Mouse (Mus musculus) Muller cell, postnatal 12 days (primary cell): ENCODE measurements at regions not wholly inside any gene's neighbourhood (a gene's known extent, or its start where the extent isn't known, plus 50 kb on each side); places are given as distances from the start of the nearest gene placed in this dataset.

Experiments
- DNase-seq: peaks from one replicate; pipeline ENCODE4 v3.0.0-alpha.2; 2015; ENCODE audit errors: inconsistent ontology term

DNA sequence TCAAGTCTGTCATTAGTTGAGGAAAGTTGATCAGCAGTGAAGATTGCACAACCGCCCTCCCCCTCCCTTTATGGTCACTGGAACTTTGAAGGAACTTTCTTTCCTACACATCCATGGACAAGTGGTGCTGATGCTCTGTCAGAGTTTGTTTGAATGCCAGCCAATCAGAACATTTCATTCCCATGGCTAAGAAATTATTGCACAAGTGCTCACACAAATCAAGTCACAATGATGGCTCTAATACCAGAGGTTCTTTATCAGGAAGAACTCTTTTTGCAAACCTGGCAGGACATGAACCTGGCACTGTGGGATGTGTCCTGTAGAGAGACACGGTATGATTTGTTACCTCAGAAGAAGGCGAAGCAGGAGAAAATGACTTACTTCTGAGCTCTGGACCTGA is 54.3 kb upstream of the Spry2 start:
- DNase-seq, result no peak

- DNase-seq, result no peak
These were observed 58.5 kb upstream of the Spry2 start for GRCm38 (mm10) chr14:105955082-105955481.

GRCm38 (mm10) chr14:105956796-105957195 is 60.2 kb upstream of the Spry2 start:
- no peak for DNase-seq

DNA sequence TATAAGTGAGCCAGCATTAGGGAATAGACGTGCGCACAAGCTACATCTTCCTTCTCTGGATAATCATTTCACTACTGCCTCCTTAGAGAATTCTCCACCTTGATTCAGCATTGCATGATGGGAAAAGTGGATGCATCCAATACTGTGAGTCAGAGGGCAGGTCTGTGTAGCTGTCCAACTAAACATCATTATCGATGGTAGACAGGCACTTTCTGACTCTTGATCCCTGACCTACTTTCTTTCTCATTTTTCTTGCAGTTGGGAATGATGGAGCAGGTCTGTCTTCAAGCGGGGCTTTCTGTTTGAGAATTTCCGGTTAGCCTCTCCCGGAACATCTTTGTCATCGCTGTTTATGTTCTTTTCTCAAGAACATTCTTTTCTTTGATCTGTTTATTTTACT is 61.4 kb upstream of the Spry2 start:
- DNase-seq, result no peak

DNA sequence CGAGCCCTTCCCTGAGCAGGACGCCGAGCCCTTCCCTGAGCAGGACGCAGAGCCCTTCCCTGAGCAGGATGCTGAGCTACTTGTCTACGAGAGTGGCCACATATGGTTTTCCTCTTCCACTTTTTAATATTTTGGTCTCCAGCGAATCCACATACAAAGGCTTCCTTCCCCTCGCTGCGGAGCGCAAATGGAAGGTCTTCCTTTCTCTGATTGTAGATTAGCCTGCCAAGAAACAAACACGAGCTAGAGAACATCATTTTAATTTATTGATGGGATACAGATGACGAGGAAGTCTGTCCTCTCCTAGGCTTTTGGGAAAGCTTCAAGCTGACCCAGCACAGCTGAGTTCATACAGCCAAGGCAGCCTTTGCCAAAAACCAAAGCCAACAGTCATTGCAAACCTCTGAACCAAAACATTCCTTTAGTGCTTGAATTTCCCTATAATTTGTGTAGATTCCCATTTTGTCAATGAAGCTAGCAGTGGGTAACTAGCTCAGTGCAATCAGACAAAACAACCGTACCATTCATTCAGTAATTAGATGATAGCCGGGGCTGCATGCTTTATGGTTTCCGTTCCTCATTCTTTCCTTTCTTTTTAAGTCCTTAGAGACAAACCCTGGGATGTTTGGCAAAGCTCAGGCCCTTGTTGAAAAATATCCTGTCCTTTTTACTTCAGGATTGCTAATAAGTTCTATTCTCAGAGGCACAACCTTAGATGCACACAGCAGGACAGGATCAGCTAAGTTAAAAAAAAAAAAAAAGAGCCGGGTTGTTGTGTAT is 83.1 kb upstream of the Spry2 start:
- DNase-seq, result peak; percentile 96

GRCm38 (mm10) chr14:105980324-105980680 is 83.7 kb upstream of the Spry2 start:
- DNase-seq, result no peak

DNA sequence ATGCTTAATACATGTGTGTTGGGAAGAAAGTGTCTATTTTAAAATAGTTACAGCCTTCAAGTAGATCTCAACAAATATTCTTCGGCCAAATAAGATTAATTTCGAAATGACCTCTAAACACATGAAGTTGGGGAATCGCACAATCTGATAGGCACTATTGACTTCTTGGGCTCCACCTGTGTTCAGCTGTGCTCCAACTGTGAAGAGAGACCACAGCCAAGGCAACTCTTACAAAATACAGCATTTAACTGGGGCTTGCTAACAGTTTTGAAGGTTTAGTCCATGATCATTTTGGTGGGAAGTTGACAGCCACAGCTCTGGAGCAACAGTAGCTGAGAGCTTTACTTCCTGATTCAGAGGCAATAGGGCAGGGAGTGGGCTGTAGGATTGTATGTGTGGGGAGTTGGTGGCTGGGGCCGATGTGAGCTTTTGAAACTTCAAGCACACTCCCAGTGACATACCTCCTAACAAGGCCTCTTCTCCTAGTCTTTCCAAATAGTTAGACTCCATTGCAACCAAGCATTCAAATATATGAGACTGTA is 90.8 kb upstream of the Spry2 start:
- DNase-seq, result no peak

- no peak for DNase-seq
These were observed 92.1 kb upstream of the Spry2 start for GRCm38 (mm10) chr14:105988738-105989137.

DNA sequence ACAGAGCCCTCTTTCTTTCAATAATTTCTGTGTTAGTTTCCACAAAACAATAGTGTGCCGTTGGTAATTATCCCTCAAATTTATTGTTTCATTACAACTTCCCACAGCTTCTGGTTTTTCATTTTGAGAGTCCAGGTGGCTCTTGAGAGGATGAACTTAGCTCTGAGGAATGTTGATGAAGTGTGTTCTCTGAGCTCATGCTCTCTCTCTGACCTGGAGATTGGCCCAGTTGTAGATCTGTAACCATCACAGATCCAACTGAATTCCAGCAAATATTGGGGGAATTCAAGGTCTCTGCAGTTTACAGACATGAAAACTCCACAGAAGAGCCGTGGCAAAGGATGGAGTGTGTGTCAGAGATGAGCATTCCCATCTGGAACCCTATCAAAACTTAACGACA is 96.5 kb upstream of the Spry2 start:
- peak; percentile 85 for DNase-seq

DNA sequence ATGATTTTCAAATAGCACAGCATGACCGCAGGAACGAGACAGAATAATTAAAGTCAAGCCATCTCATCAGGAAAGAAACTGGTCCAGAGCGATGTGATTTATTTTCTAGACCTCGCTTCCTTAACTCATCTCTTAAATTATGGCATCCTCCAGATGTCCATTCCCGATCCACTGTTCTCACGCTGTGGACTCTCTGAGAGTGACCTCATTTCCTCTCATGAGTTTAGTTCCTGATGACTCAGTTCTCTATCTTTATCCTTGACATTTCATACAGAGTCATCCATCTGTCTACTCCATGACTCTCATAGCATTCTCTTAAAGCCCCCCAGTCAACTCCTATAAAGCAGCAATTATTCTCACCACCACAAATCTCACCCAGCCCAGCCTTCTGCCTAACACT is 103.2 kb upstream of the Spry2 start:
- DNase-seq, result no peak

DNA sequence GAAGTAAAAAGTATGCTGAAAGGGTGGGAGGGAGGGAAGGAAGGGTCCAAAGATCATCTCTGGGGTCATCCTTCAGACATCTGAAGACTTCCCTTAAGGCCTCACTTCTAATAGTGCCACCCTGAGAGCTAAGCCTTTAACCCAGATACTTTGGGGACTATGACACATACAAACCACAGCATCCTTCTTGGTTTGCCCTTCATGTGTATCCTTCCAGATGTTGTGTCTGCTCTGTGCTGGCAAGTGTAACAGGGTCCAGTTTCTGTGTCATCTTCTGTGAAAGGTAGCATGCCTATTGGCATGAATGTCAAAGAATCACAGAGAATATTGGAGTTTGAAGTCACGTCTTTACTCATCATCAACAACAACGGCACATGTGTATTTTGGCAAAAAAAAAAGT is 98.2 kb upstream of the Trim52 start:
- no peak for DNase-seq

DNA sequence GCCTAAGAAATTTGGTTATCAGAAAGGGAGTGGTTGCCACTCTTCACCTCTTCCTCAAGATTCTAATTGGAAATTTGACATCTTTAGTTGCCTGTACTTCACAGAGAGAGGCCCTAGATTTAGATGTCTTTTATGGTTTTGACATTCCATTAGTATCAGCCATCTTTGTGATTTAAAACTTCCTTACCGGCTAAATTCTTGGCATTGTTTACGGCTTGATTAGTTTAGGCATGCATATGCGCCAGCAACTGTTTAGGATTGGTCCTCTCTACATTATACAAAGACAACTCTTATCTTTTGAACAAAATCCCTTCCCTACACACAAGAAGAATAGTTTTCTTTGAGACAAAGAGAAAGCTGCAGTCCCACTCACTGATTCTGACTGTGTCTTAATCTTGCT is 97.0 kb upstream of the Trim52 start:
- no peak for DNase-seq

DNA sequence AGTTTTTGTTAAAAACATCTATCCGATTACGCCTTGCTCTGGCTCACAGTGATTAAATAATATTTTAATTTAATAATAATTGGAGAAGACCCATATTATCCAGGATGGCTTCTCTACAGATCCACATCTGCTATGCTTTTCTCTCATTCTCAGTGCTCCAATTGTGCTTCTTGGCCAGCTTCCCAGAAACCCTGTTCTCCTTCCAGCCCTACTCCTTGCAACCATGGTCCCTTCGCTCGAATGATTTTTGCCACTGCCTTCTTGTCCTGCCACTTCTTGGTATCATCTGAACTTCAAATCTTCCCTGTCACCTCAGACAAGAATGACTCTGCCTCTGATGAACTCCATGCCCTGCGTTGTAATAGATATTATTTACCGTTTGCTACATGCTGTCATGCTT is 95.0 kb upstream of the Trim52 start:
- DNase-seq, result peak; percentile 9

DNA sequence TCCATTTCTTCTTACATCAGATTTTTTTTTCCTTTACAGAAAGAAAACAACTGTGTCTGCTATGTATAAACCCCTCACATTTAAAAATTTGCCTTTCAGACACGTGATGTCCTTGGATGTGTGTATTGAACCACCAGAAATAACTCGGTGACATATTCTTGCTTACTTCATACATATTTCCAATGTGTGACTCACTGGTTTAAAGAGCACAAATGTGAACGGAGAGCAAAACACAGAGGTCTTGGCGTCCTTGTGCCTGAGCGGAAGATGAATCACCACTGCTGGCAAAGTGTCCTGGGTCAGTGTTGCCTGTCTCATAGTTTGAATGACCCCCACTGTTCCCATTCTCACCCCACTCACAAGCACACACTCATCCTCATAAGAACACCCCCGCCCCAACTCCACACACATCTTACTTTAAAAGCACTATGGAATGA is 94.0 kb upstream of the Trim52 start:
- peak; percentile 90 for DNase-seq

DNA sequence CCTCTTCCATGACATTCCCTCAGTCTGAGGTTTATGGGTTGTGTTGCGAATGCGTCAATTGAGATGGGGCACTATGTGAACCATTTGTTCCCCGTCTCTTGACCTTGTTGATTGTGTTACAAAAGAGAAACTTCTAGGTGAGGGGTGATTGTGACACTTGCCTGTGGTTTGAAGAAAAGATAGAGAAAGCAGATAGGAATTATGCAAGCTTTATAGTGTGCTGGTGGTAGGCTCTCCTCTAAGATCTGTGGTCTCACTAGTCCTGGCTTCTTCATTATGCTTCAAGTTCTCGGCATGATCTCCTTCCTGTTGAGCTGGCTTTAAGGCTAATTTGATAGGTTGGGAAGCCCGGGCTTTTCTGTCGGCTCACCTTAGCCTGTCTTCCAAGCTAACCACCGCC is 83.2 kb upstream of the Trim52 start:
- no peak for DNase-seq

DNA sequence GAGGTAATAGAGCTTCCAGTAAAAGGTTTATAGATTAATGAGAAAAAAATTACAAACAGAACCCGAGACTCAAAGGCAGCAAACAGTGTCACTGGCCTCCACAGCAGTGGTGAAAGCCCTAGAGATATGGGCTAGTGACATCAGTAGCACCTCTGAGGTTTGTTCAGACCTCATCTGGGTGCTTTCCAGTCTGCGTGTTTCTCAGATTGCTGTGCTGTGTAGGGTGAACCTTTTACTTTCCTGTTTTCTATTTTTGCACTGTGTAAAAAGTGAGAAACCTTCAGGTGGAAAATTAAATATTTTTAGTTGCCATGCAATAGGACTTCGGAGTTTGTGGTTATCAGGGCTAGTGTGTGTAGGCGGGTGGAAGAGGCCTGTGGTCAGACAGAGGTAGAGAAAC is 79.2 kb upstream of the Trim52 start:
- DNase-seq, result no peak

DNA sequence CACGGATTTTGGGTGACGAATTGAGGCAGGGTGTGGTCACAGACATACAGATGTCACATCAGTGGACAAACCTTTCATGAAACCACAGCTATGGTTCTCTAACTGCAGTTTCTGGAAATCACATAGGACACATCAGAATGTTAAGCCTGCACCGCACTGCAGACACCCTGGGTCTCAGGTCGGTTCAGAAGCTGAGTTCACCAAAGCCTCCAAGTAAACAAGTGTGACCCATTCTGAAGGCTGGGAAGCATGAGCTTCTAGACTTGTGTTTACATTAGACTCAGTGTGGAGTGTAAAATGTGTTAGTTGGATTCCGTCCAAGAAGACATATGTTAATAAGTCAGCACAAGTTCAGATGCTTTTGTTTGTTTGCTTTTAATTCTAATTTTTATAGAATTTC is 78.3 kb upstream of the Trim52 start:
- no peak for DNase-seq

DNA sequence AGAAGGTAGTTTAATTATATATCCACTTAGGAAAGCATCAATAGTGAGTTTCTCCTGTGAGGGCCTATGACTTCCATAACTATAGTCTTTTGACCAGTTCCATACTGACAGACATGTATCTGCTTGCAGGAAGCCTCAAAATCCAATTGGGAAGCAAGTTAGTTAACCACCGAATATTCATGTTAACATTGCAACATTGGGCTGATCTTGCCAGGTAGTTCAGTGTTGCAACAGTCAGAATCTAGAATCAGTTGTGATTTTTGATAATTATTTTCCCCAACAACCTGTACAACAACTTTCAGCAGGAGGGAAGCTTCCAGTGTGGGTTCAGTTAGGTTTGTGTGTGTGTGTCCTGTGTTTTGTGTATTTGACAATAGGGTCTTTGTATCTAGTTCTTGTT is 74.9 kb upstream of the Trim52 start:
- no peak for DNase-seq

DNA sequence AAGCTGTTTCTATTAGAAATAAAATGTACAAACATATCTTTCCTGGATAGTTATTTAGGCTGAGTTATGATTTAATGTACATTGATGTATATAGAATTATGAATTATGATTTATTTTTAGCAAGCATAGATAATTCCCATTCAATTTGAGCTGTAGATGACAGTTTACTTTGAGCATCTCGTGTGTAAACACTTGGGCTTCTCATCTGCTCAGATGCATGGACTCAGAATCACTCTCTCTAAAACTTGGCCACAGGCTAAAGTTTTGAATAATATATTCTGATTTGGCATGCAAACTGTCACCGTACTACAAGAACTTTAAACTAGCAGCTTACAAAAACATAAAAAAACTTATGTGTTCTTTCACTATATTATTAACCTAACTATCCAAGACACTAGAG is 72.2 kb upstream of the Trim52 start:
- no peak for DNase-seq

GRCm38 (mm10) chr14:106034933-106035665 is 70.9 kb upstream of the Trim52 start:
- no peak for DNase-seq

DNA sequence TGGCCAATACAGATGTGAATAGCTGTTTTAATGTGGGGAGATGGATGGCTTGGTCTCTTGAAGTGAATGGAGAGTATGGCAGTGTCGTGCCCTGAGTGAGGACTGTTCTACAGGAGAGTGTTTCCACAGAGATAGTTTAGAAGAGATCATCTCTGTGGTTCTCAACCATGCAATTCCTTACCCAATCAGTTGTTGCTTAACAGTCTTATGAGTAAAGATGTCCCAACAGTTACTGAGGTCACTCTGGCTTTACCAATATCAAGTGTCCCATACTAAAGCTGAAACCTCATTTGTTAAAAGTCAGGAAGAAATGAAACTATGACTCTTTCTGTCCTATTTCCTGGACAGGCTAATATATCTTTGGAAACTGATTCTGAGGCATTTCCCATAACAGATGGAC is 61.7 kb upstream of the Trim52 start:
- DNase-seq, result no peak

GRCm38 (mm10) chr14:106050231-106050630 is 55.8 kb upstream of the Trim52 start:
- peak; percentile 57 for DNase-seq
